ENCODE assay signal across 19 mouse cellular contexts in the genomic region with DNA sequence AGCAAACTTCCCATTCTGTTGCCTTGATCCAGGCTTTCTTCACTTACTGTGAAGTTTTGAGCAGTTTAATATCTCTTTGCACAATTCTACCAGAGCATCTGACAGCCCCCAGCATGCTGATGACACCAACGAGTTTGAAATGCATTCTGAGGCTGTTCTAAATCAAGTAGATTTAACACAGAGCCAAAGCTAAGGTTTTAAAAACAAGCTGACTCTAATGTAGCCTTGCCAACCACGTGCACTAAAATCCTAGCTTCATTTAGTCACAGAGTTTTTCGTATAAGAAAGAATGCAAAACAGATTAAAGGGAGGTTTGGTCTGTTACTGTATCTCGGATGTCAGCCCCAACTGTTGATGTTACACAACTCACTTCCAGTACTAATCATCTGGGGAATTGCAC.
DNase-seq lines count a peak whose midpoint lies in the region; ATAC-seq and TF ChIP-seq lines count a peak whose summit lies in the region.
"Had no signal": no experiment of that assay in that cellular context is flagged by ENCODE, and none has a peak within 500 bp of the region (broad histone marks: within the 10 kb centered on the region; RNA-seq: fewer than 3 reads in every experiment).

No protein-coding gene starts in this region.

- ATAC-seq in lung, embryonic 14.5 days (ENCODE audit: insufficient read depth), result no peak
- no peak for ATAC-seq in inflammation-experienced regulatory T-cells, adult 6 months
- ATAC-seq: liver, postnatal 0 days had no signal

- WGBS in heart, adult 2 months, result 43% methylated on average over 4 of the region's 4 CpGs
- WGBS in lung, embryonic 14.5 days, result 43% methylated on average over 4 of the region's 4 CpGs

- no peak for DNase-seq in heart, adult 2 months
- no peak for DNase-seq in heart, adult 11 months
- DNase-seq in lung, embryonic 14.5 days, result peak; percentile 18
- DNase-seq in lung, postnatal 4 days, result no peak
- peak; percentile 16 to 26 for DNase-seq in heart, postnatal 10 days
- no peak for DNase-seq in kidney, postnatal 36 days
- DNase-seq: adrenal gland, adult 8-10 months; cerebellum, adult 2 months; gastrocnemius, postnatal 36 days; kidney, adult 8-10 months; liver, postnatal 0 days; right cerebral cortex, postnatal 25 days had no signal

- no peaks in the 10 kb centered on the region for H3K9me3 ChIP-seq in lung, embryonic 14.5 days (ENCODE audit: low read depth, low read length)

- no peaks in the 10 kb centered on the region for H3K4me1 ChIP-seq in heart, adult 2 months (ENCODE audit: control insufficient read depth, insufficient read depth, low read length)
- peaks cover 6% of the 10 kb centered on the region for H3K4me1 ChIP-seq in lung, embryonic 14.5 days (ENCODE audit: insufficient read depth)
- no peaks in the 10 kb centered on the region for H3K4me1 ChIP-seq in brown adipose tissue, adult 24 weeks (ENCODE audit: control insufficient read depth, insufficient read depth, insufficient read length, low read length)
- H3K4me1 ChIP-seq: neural tube, embryonic 12.5 days had no signal

- H3K27me3 ChIP-seq in heart, adult 2 months (ENCODE audit: control insufficient read depth, insufficient read depth, low read length), result no peaks in the 10 kb centered on the region
- no peaks in the 10 kb centered on the region for H3K27me3 ChIP-seq in lung, embryonic 14.5 days (ENCODE audit: insufficient read depth, low read length)
- H3K27me3 ChIP-seq: limb, embryonic 12.5 days; neural tube, embryonic 12.5 days had no signal

- no peak for TF ChIP-seq CTCF in heart, adult 2 months (IDR thresholded peaks at IDR 0.05)
- TF ChIP-seq CTCF in lung, embryonic 14.5 days (IDR thresholded peaks at IDR 0.05; ENCODE audit: low read depth), result no peak

- intact Hi-C loops in heart, adult 2 months (cut with DNase I), result no loop called here
- intact Hi-C loops in heart, postnatal 10 days (cut with DNase I), result no loop called here

- TF ChIP-seq EP300 in heart, adult 2 months (IDR thresholded peaks at IDR 0.05; ENCODE audit: insufficient read depth, low read depth, low read length), result no peak

- no peaks in the 10 kb centered on the region for H3K79me2 ChIP-seq in heart, adult 2 months (replicated peaks; ENCODE audit: control insufficient read depth, insufficient read depth, low read length)

- no peaks in the 10 kb centered on the region for H3K36me3 ChIP-seq in heart, adult 2 months (ENCODE audit: control insufficient read depth, insufficient read depth, low read length)
- no peaks in the 10 kb centered on the region for H3K36me3 ChIP-seq in lung, embryonic 14.5 days (ENCODE audit: insufficient read depth)
- H3K36me3 ChIP-seq: limb, embryonic 12.5 days; neural tube, embryonic 12.5 days had no signal

- H3K9ac ChIP-seq in heart, adult 2 months (ENCODE audit: low read depth, low read length), result no peak overlapping the region
- H3K9ac ChIP-seq in lung, embryonic 14.5 days, result no peak overlapping the region
- H3K9ac ChIP-seq: hindbrain, embryonic 14.5 days; limb, embryonic 12.5 days; liver, postnatal 0 days; neural tube, embryonic 12.5 days had no signal

- H3K27ac ChIP-seq in heart, adult 2 months, result 0 out of 2 replicates have a peak overlapping the region, but pooled peaks have one; percentile 23
- peak overlapping the region; percentile 65; the same call in 1 of the 2 replicates for H3K27ac ChIP-seq in lung, embryonic 14.5 days (ENCODE audit: low read depth)
- H3K27ac ChIP-seq in brown adipose tissue, adult 24 weeks (replicated peaks; ENCODE audit: low read depth, low read length), result peak overlapping the region; percentile 50
- H3K27ac ChIP-seq: hindbrain, embryonic 14.5 days; left cerebral cortex, adult 2 months; limb, embryonic 12.5 days; neural tube, embryonic 12.5 days had no signal

- no peak overlapping the region for H3K4me2 ChIP-seq in lung, embryonic 14.5 days
- H3K4me2 ChIP-seq: hindbrain, embryonic 14.5 days; limb, embryonic 12.5 days; neural tube, embryonic 12.5 days had no signal

- no peak overlapping the region for H3K4me3 ChIP-seq in heart, adult 2 months
- H3K4me3 ChIP-seq in lung, embryonic 14.5 days (ENCODE audit: low read depth, low read length), result no peak overlapping the region
- no peak overlapping the region for H3K4me3 ChIP-seq in brown adipose tissue, adult 24 weeks (ENCODE audit: insufficient read depth, low read depth, low read length)
- H3K4me3 ChIP-seq: erythroblast, embryonic 14.5 days; left cerebral cortex, adult 2 months; limb, embryonic 12.5 days; neural tube, embryonic 12.5 days had no signal

- no peak for TF ChIP-seq POLR2A in heart, adult 2 months (IDR thresholded peaks at IDR 0.05; ENCODE audit: insufficient read depth, low read depth, low read length)

Comparison
In these comparisons a context has a peak if more than half of its experiments do, and no peak if none do; other contexts are left out.
1. DNase-seq: peak in lung, embryonic 14.5 days (single experiment) and heart, postnatal 10 days (2 of 2); none in heart, adult 2 months (0 of 2), heart, adult 11 months (single experiment), lung, postnatal 4 days (0 of 2) and kidney, postnatal 36 days (0 of 2).
2. Peak in every context shown above with its lines, with median percentiles within 50 percentile points of each other: H3K27ac ChIP-seq.